In the genomic region with DNA sequence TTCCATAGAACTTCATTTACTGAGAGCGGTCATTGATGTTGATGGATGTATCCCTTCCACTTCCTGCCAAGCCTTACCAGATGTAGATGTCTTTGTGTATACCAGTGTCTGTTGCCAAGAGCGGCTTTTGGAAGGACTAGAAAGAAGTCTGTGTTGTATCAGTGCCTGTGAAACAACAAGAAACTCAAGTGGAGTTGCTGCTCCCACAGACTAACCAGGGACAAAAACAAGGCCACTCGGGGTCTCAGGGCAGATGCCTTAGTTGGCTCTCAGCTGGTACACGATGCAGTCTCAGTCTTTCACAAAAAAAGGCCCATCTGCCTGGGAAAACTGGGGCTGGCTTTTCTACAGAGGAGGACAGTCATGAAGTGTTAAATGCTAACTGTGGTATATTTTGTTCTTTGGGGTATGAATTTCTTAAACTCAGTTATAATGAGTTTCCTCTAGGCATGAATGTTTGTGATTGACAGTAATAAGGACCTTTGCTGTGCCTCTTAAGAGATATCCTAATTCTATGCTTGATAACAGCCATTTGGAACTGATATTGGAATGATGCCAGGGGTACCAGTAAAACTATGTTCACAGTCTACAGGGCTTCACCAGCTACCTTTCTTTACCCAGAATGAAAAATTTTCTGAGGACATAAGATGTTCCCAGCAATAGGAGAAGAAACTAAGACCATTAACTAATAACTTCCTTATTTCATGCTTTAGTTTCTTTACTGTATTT, we compare ENCODE assay signal across 11 mouse cellular contexts.
DNase-seq lines count a peak whose midpoint lies in the region; ATAC-seq and TF ChIP-seq lines count a peak whose summit lies in the region.
"Had no signal": no experiment of that assay in that cellular context is flagged by ENCODE, and none has a peak within 500 bp of the region (broad histone marks: within the 10 kb centered on the region; RNA-seq: fewer than 3 reads in every experiment).

No protein-coding gene starts in this region.

- no peak for TF ChIP-seq CTCF in left cerebral cortex, adult 2 months (IDR thresholded peaks at IDR 0.05)

- H3K27ac ChIP-seq in forebrain, embryonic 15.5 days (replicated peaks): no peak overlapping the region
- no peak overlapping the region for H3K27ac ChIP-seq in forebrain, embryonic 12.5 days
- no peak overlapping the region for H3K27ac ChIP-seq in left cerebral cortex, adult 2 months
- H3K27ac ChIP-seq: heart, embryonic 10.5 days; layer of hippocampus, adult 2 months had no signal

- H3K27me3 ChIP-seq in forebrain, embryonic 15.5 days: no peaks in the 10 kb centered on the region
- H3K27me3 ChIP-seq in forebrain, embryonic 12.5 days: no peaks in the 10 kb centered on the region

- H3K4me1 ChIP-seq in forebrain, embryonic 15.5 days: peaks cover 7% of the 10 kb centered on the region
- no peaks in the 10 kb centered on the region for H3K4me1 ChIP-seq in forebrain, embryonic 12.5 days
- H3K4me1 ChIP-seq: heart, embryonic 10.5 days had no signal

- WGBS in forebrain, embryonic 15.5 days: 57% methylated on average over 4 of the region's 4 CpGs
- WGBS in forebrain, embryonic 12.5 days: 86% methylated on average over 4 of the region's 4 CpGs

- intact Hi-C loops in left cerebral cortex, postnatal 4 days (cut with DNase I): no loop called here
- intact Hi-C loops in left cerebral cortex, adult 2 months (cut with DNase I): no loop called here

- H3K4me2 ChIP-seq in forebrain, embryonic 15.5 days (replicated peaks): no peak overlapping the region
- no peak overlapping the region for H3K4me2 ChIP-seq in forebrain, embryonic 12.5 days

- ATAC-seq in forebrain, embryonic 15.5 days (replicated peaks): peak; percentile 71; the same call in 1 of the 2 replicates
- no peak for ATAC-seq in forebrain, embryonic 12.5 days (ENCODE audit: low FRiP score)

- no peaks in the 10 kb centered on the region for H3K36me3 ChIP-seq in forebrain, embryonic 15.5 days
- no peaks in the 10 kb centered on the region for H3K36me3 ChIP-seq in forebrain, embryonic 12.5 days (replicated peaks)
- H3K36me3 ChIP-seq: heart, embryonic 10.5 days had no signal

- H3K9me3 ChIP-seq in forebrain, embryonic 15.5 days: no peaks in the 10 kb centered on the region
- no peaks in the 10 kb centered on the region for H3K9me3 ChIP-seq in forebrain, embryonic 12.5 days
- H3K9me3 ChIP-seq: heart, embryonic 10.5 days had no signal

- H3K9ac ChIP-seq in forebrain, embryonic 15.5 days (replicated peaks): no peak overlapping the region
- no peak overlapping the region for H3K9ac ChIP-seq in forebrain, embryonic 12.5 days

- peak; percentile 2 for DNase-seq in left cerebral cortex, postnatal 4 days
- DNase-seq in left cerebral cortex, adult 2 months (ENCODE audit: extremely low spot score in 1 of 2, low spot score in 2 of 2): no peak
- peak; percentile 14 for DNase-seq in adipocyte (ENCODE audit: low spot score)
- peak; percentile 44 for DNase-seq in lung, postnatal 25 days (ENCODE audit: low spot score)
- DNase-seq in natural killer cell, adult 2 months (ENCODE audit: low spot score in 2 of 2): no peak
- no peak for DNase-seq in gastrocnemius, postnatal 10 days
- DNase-seq: cerebellum, postnatal 14 days had no signal

- H3K4me3 ChIP-seq in forebrain, embryonic 15.5 days: no peak overlapping the region
- H3K4me3 ChIP-seq in forebrain, embryonic 12.5 days (replicated peaks): no peak overlapping the region
- no peak overlapping the region for H3K4me3 ChIP-seq in left cerebral cortex, adult 2 months
- H3K4me3 ChIP-seq: heart, embryonic 10.5 days; layer of hippocampus, adult 2 months had no signal

Comparison
In these comparisons a context has a peak if more than half of its experiments do, and no peak if none do; other contexts are left out.
1. DNase-seq: peak in left cerebral cortex, postnatal 4 days (single experiment), adipocyte (single experiment) and lung, postnatal 25 days (single experiment); none in left cerebral cortex, adult 2 months (0 of 2), natural killer cell, adult 2 months (0 of 2) and gastrocnemius, postnatal 10 days (single experiment).